Mouse (Mus musculus): ENCODE measurements around the gene Tph1. TPM values are rescaled to one million over a fixed set of nuclear protein-coding genes. Genes with fewer than 3 reads are reported as not detected.

The Tph1 gene
- 0.63 TPM in 1 of 2 replicates, not detected in the other for polyA plus RNA-seq (2011; ENCODE audit: insufficient read length, low read depth, missing spikeins)

- Histone ChIP-seq H3K4me3 (ENCODE audit: insufficient read depth, low read length) (no peak within 1 kb of the TSS), H3K27ac (ENCODE audit: insufficient read depth, low read length) (no peak within 1 kb of the TSS), H3K4me1 (ENCODE audit: control insufficient read depth, insufficient read depth, low read length) (peaks cover 6% of the 10 kb centered on the region; the same call in 1 of the 2 replicates)
- TF ChIP-seq CTCF (IDR thresholded peaks at IDR 0.05; ENCODE audit: borderline replicate concordance, insufficient read depth, low read length) (no peak), POLR2A (IDR thresholded peaks at IDR 0.05; ENCODE audit: low read depth, low read length) (no peak)
Measured at GRCm38 (mm10) chr7:46672160-46672672, at the start of gene Tph1. TSS of gene Tph1 (minus strand) at chr7:46672537.

DNA sequence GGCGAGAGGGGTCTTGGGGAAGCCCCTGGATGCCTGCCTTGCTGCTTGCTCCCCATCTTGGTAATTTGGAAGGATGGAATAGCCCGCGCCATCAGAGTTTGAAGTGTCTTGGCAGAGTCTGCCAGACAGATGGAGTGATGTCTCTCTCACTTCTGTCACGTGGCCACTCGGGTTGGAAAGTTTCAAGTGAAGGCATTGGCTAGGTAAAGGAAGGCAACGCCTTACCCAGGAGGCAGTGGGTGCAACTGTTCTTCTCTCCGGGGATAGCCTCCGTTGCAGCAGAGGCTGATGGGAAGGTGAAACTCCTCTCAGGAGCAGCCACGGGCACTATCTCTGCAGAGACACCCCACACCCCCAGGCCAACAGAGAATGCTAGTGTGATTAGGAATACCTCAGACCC, 48.1 kb upstream of the Tph1 start:
- Histone ChIP-seq H3K27ac (ENCODE audit: insufficient read depth, low read length) (no peak overlapping the region), H3K4me3 (ENCODE audit: insufficient read depth, low read length) (no peak overlapping the region), H3K4me1 (ENCODE audit: control insufficient read depth, insufficient read depth, low read length) (no peaks in the 10 kb centered on the region)
- no peak for TF ChIP-seq POLR2A (IDR thresholded peaks at IDR 0.05; ENCODE audit: low read depth, low read length)
- TF ChIP-seq CTCF (IDR thresholded peaks at IDR 0.05; ENCODE audit: borderline replicate concordance, insufficient read depth, low read length), result no peak

- H3K27ac ChIP-seq (ENCODE audit: insufficient read depth, low read length), result no peak overlapping the region
- no peak overlapping the region for H3K4me3 ChIP-seq (ENCODE audit: insufficient read depth, low read length)
- H3K4me1 ChIP-seq (ENCODE audit: control insufficient read depth, insufficient read depth, low read length), result no peaks in the 10 kb centered on the region
- TF ChIP-seq CTCF (IDR thresholded peaks at IDR 0.05; ENCODE audit: borderline replicate concordance, insufficient read depth, low read length) (no peak), POLR2A (IDR thresholded peaks at IDR 0.05; ENCODE audit: low read depth, low read length) (no peak)
Measured at GRCm38 (mm10) chr7:46719526-46719925, 47.2 kb upstream of the Tph1 start.

GRCm38 (mm10) chr7:46718591-46719270, 46.4 kb upstream of the Tph1 start:
- TF ChIP-seq POLR2A (IDR thresholded peaks at IDR 0.05; ENCODE audit: low read depth, low read length) (no peak), CTCF (IDR thresholded peaks at IDR 0.05; ENCODE audit: borderline replicate concordance, insufficient read depth, low read length) (no peak)
- Histone ChIP-seq H3K4me3 (ENCODE audit: insufficient read depth, low read length) (no peak overlapping the region), H3K4me1 (ENCODE audit: control insufficient read depth, insufficient read depth, low read length) (no peaks in the 10 kb centered on the region), H3K27ac (ENCODE audit: insufficient read depth, low read length) (no peak overlapping the region)

- no peaks in the 10 kb centered on the region for H3K4me1 ChIP-seq (ENCODE audit: control insufficient read depth, insufficient read depth, low read length)
- no peak for TF ChIP-seq POLR2A (IDR thresholded peaks at IDR 0.05; ENCODE audit: low read depth, low read length)
- no peak for TF ChIP-seq CTCF (IDR thresholded peaks at IDR 0.05; ENCODE audit: borderline replicate concordance, insufficient read depth, low read length)
- H3K27ac ChIP-seq (ENCODE audit: insufficient read depth, low read length), result no peak overlapping the region
- no peak overlapping the region for H3K4me3 ChIP-seq (ENCODE audit: insufficient read depth, low read length)
Measured at GRCm38 (mm10) chr7:46716897-46717296, 44.6 kb upstream of the Tph1 start.

- no peak within 1 kb of the TSS for H3K27ac ChIP-seq (ENCODE audit: insufficient read depth, low read length)
- H3K4me3 ChIP-seq (ENCODE audit: insufficient read depth, low read length), result no peak within 1 kb of the TSS
- TF ChIP-seq CTCF (IDR thresholded peaks at IDR 0.05; ENCODE audit: borderline replicate concordance, insufficient read depth, low read length), result no peak
- TF ChIP-seq POLR2A (IDR thresholded peaks at IDR 0.05; ENCODE audit: low read depth, low read length), result no peak
- no peaks in the 10 kb centered on the region for H3K4me1 ChIP-seq (ENCODE audit: control insufficient read depth, insufficient read depth, low read length)
Measured at GRCm38 (mm10) chr7:46715600-46715999, 43.3 kb upstream of the Tph1 start, which contains the start of gene Saa3. TSS of gene Saa3 (minus strand) at chr7:46715700.

GRCm38 (mm10) chr7:46714518-46714917, 42.2 kb upstream of the Tph1 start:
- Histone ChIP-seq H3K4me3 (ENCODE audit: insufficient read depth, low read length) (no peak overlapping the region), H3K27ac (ENCODE audit: insufficient read depth, low read length) (no peak overlapping the region), H3K4me1 (ENCODE audit: control insufficient read depth, insufficient read depth, low read length) (no peaks in the 10 kb centered on the region; the same call in 1 of the 2 replicates)
- TF ChIP-seq POLR2A (IDR thresholded peaks at IDR 0.05; ENCODE audit: low read depth, low read length) (no peak), CTCF (IDR thresholded peaks at IDR 0.05; ENCODE audit: borderline replicate concordance, insufficient read depth, low read length) (peak; percentile 27; the same call in 1 of the 2 replicates)

GRCm38 (mm10) chr7:46712250-46712649, 39.9 kb upstream of the Tph1 start:
- H3K27ac ChIP-seq (ENCODE audit: insufficient read depth, low read length), result no peak overlapping the region
- no peak overlapping the region for H3K4me3 ChIP-seq (ENCODE audit: insufficient read depth, low read length)
- no peak for TF ChIP-seq CTCF (IDR thresholded peaks at IDR 0.05; ENCODE audit: borderline replicate concordance, insufficient read depth, low read length)
- TF ChIP-seq POLR2A (IDR thresholded peaks at IDR 0.05; ENCODE audit: low read depth, low read length), result no peak
- H3K4me1 ChIP-seq (ENCODE audit: control insufficient read depth, insufficient read depth, low read length), result no peaks in the 10 kb centered on the region; the same call in 1 of the 2 replicates

DNA sequence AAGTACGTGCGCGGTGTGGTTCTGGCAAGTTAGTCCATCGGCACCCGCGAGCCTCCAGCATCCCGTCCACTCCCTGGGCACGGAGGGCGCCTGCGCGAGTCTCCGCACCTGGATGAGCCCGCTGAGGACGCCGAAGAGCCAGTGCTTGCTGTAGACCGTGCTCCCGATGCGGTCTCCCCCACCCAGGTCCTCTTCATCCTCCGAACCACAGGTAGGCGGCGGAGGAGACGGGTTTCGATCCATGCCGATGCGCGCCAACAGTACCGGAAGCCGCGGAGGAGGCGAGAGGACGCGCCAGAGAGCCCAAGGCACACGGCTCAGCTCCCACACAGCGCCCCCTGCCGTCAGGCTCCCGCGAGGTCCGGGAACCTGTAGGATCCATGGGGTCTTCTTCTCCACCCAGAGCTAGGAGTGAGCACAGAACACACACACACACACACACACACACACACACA, 38.1 kb upstream of the Tph1 start, which contains the start of gene Saal1:
Saal1 (minus strand) TSS at position 291 of the 455 bp plus-strand sequence.
- Histone ChIP-seq H3K27ac (ENCODE audit: insufficient read depth, low read length) (no peak within 1 kb of the TSS), H3K4me1 (ENCODE audit: control insufficient read depth, insufficient read depth, low read length) (no peaks in the 10 kb centered on the region; the same call in 1 of the 2 replicates), H3K4me3 (ENCODE audit: insufficient read depth, low read length) (peak within 1 kb of the TSS; percentile 96)
- TF ChIP-seq POLR2A (IDR thresholded peaks at IDR 0.05; ENCODE audit: low read depth, low read length) (peak; percentile 76), CTCF (IDR thresholded peaks at IDR 0.05; ENCODE audit: borderline replicate concordance, insufficient read depth, low read length) (peak; percentile 85)

GRCm38 (mm10) chr7:46700521-46701025, 28.2 kb upstream of the Tph1 start:
- TF ChIP-seq POLR2A (IDR thresholded peaks at IDR 0.05; ENCODE audit: low read depth, low read length) (no peak), CTCF (IDR thresholded peaks at IDR 0.05; ENCODE audit: borderline replicate concordance, insufficient read depth, low read length) (no peak)
- Histone ChIP-seq H3K4me1 (ENCODE audit: control insufficient read depth, insufficient read depth, low read length) (no peaks in the 10 kb centered on the region), H3K4me3 (ENCODE audit: insufficient read depth, low read length) (no peak overlapping the region), H3K27ac (ENCODE audit: insufficient read depth, low read length) (no peak overlapping the region)

Measured in embryonic fibroblast, embryonic 13.5 days (primary cell).